Mouse (Mus musculus) embryonic stem cell, embryonic (primary cell): Measurements from ENCODE around the gene Auts2.

Experiments used
- CTCF ChIA-PET, 4 experiments: fragments of 300-600 bp in 2 of 4; fragments of 350-600 bp in 2 of 4; sonication (Branson Sonifier 250); formaldehyde crosslinking; loops; one replicate each; lab custom pipeline; 2022; ENCODE audit warnings: inconsistent platforms in 2 of 4; lab: Charles Lee
- POLR2A ChIA-PET, 4 experiments: fragments of 300-600 bp in 2 of 4; fragments of 350-600 bp in 2 of 4; sonication (Branson Sonifier 250); formaldehyde crosslinking; loops; one replicate each; lab custom pipeline; 2022; ENCODE audit warnings: antibody characterized with exemption in 4 of 4, inconsistent platforms in 1 of 4; lab: Charles Lee

The Auts2 gene

GRCm38 (mm10) chr5:131601934-131602692, 941.0 kb downstream of the Auts2 start:
- POLR2A ChIA-PET, result interaction anchor here in 2 of 4 experiments (0.6 to 1.5 kb wide), 6 partner anchors 8 to 316 kb away, joined by 3 to 4 read pairs (median 3); no protein-coding TSS in a partner anchor
- CTCF ChIA-PET, result interaction anchor here in 2 of 4 experiments (0.6 kb wide), 4 partner anchors 14 to 1607 kb away, joined by 3 to 5 read pairs (median 3); no protein-coding TSS in a partner anchor

GRCm38 (mm10) chr5:131600325-131601125, 942.6 kb downstream of the Auts2 start:
- POLR2A ChIA-PET, result interaction anchor here in 1 of 4 experiments (0.8 to 1.4 kb wide), 2 partner anchors 19 to 69 kb away, joined by 3 to 4 read pairs; no protein-coding TSS in a partner anchor
- CTCF ChIA-PET, result no interaction called here

- CTCF ChIA-PET, result no interaction called here
- POLR2A ChIA-PET, result interaction anchor here in 1 of 4 experiments (0.6 kb wide), 1 partner anchor 776 kb away, joined by 3 read pairs; no protein-coding TSS in a partner anchor
These were observed 945.6 kb downstream of the Auts2 start for GRCm38 (mm10) chr5:131597503-131597902.

GRCm38 (mm10) chr5:131596591-131596990, 946.6 kb downstream of the Auts2 start:
- ChIA-PET CTCF (interaction anchor here in 1 of 4 experiments (0.7 kb wide), 1 partner anchor 51 kb away, joined by 3 read pairs; no protein-coding TSS in a partner anchor), POLR2A (interaction anchor here in 2 of 4 experiments (0.6 to 2.0 kb wide), 10 partner anchors 10 to 65 kb away, joined by 3 to 9 read pairs (median 4); no protein-coding TSS in a partner anchor)

GRCm38 (mm10) chr5:131595730-131596129, 947.4 kb downstream of the Auts2 start:
- ChIA-PET CTCF (interaction anchor here in 2 of 4 experiments (0.6 to 1.2 kb wide), 4 partner anchors 32 to 1140 kb away, joined by 3 read pairs; no protein-coding TSS in a partner anchor), POLR2A (interaction anchor here in 3 of 4 experiments (0.5 to 2.0 kb wide), 15 partner anchors 9 to 124 kb away, joined by 3 to 9 read pairs (median 4); no protein-coding TSS in a partner anchor)

- ChIA-PET POLR2A (interaction anchor here in 3 of 4 experiments (0.6 to 2.0 kb wide), 13 partner anchors 8 to 779 kb away, joined by 3 to 15 read pairs (median 4); no protein-coding TSS in a partner anchor), CTCF (interaction anchor here in 3 of 4 experiments (0.7 kb wide), 3 partner anchors 15 to 335 kb away, joined by 3 to 12 read pairs (median 8); no protein-coding TSS in a partner anchor)
These were observed 948.5 kb downstream of the Auts2 start for GRCm38 (mm10) chr5:131594597-131594996.

GRCm38 (mm10) chr5:131593261-131593660, 949.9 kb downstream of the Auts2 start:
- ChIA-PET POLR2A (interaction anchor here in 2 of 4 experiments (0.7 to 1.8 kb wide), 2 partner anchors 17 to 55 kb away, joined by 7 to 15 read pairs; no protein-coding TSS in a partner anchor), CTCF (no interaction called here)

- POLR2A ChIA-PET, result no interaction called here
- CTCF ChIA-PET, result no interaction called here
These were observed 953.1 kb downstream of the Auts2 start for GRCm38 (mm10) chr5:131589948-131590467.

GRCm38 (mm10) chr5:131586332-131586700, 956.8 kb downstream of the Auts2 start:
- CTCF ChIA-PET, result no interaction called here
- POLR2A ChIA-PET, result interaction anchor here in 3 of 4 experiments (0.6 to 2.1 kb wide), 4 partner anchors 10 to 300 kb away, joined by 4 to 8 read pairs (median 7); no protein-coding TSS in a partner anchor

- ChIA-PET POLR2A (interaction anchor here (0.6 to 2.1 kb wide), 8 partner anchors 9 to 300 kb away, joined by 3 to 8 read pairs (median 6); no protein-coding TSS in a partner anchor), CTCF (interaction anchor here in 2 of 4 experiments (0.6 to 1.2 kb wide), 2 partner anchors 11 to 346 kb away, joined by 3 read pairs; no protein-coding TSS in a partner anchor)
These were observed 957.3 kb downstream of the Auts2 start for GRCm38 (mm10) chr5:131585684-131586331.

- ChIA-PET POLR2A (interaction anchor here in 2 of 4 experiments (1.0 to 2.1 kb wide), 6 partner anchors 10 to 51 kb away, joined by 3 to 8 read pairs (median 6); no protein-coding TSS in a partner anchor), CTCF (interaction anchor here in 1 of 4 experiments (1.2 kb wide), 1 partner anchor 10 kb away, joined by 3 read pairs; no protein-coding TSS in a partner anchor)
These were observed 958.6 kb downstream of the Auts2 start for GRCm38 (mm10) chr5:131584260-131585135.

- ChIA-PET POLR2A (interaction anchor here in 2 of 4 experiments (0.6 to 1.1 kb wide), 2 partner anchors 14 to 19 kb away, joined by 3 to 4 read pairs; no protein-coding TSS in a partner anchor), CTCF (interaction anchor here in 1 of 4 experiments (1.3 kb wide), 1 partner anchor 151 kb away, joined by 3 read pairs; no protein-coding TSS in a partner anchor)
These were observed 961.8 kb downstream of the Auts2 start for GRCm38 (mm10) chr5:131581110-131582050.

GRCm38 (mm10) chr5:131578737-131579136, 964.4 kb downstream of the Auts2 start:
- ChIA-PET CTCF (interaction anchor here in 1 of 4 experiments (0.7 kb wide), 1 partner anchor 1612 kb away, joined by 3 read pairs; no protein-coding TSS in a partner anchor), POLR2A (interaction anchor here in 1 of 4 experiments (1.2 to 1.6 kb wide), 2 partner anchors 16 to 42 kb away, joined by 3 to 4 read pairs; no protein-coding TSS in a partner anchor)

GRCm38 (mm10) chr5:131575733-131576265, 967.3 kb downstream of the Auts2 start:
- ChIA-PET CTCF (interaction anchor here in 1 of 4 experiments (0.9 kb wide), 1 partner anchor 12 kb away, joined by 3 read pairs; no protein-coding TSS in a partner anchor), POLR2A (interaction anchor here in 2 of 4 experiments (0.6 to 1.1 kb wide), 5 partner anchors 12 to 76 kb away, joined by 3 to 4 read pairs (median 3); no protein-coding TSS in a partner anchor)
